8 mouse cellular contexts compared by ENCODE assay signal in genomic region chr6:113046041-113046975, GRCm38 (mm10). TPM values are rescaled to one million over a fixed set of nuclear protein-coding genes. Genes with fewer than 3 reads are reported as not detected.
DNase-seq lines count a peak whose midpoint lies in the region; ATAC-seq and TF ChIP-seq lines count a peak whose summit lies in the region.

Gene Thumpd3, plus strand, starts transcription at chr6:113046225.

- H3K4me3 ChIP-seq in CH12.LX (replicated peaks in 1 of 3; ENCODE audit: low read depth in 2 of 3, low read length in 2 of 3, poor library complexity in 1 of 3), result peak within 1 kb of the TSS; percentile 89 to 98 (median 89)
- H3K4me3 ChIP-seq in forebrain, embryonic 12.5 days (replicated peaks), result peak within 1 kb of the TSS; percentile 70
- peak within 1 kb of the TSS; percentile 73 for H3K4me3 ChIP-seq in heart, postnatal 0 days (ENCODE audit: low read depth, low read length)
- peak within 1 kb of the TSS; percentile 89 for H3K4me3 ChIP-seq in liver, embryonic 16.5 days (ENCODE audit: low read depth, low read length)
- peak within 1 kb of the TSS; percentile 83 for H3K4me3 ChIP-seq in neural tube, embryonic 13.5 days
- peak within 1 kb of the TSS; percentile 96 for H3K4me3 ChIP-seq in testis, adult 2 months (ENCODE audit: control insufficient read depth, low read depth, low read length)

- dilution Hi-C loops in CH12.LX (cut with MboI; ENCODE audit: extremely low pct_ligation_motif_present, extremely low pct_unique_long_range_greater_than_20kb, low sequenced_read_pairs), result no loop called here

- 1% methylated on average over 59 of the region's 59 CpGs for WGBS in forebrain, embryonic 12.5 days
- under 1% methylated on average over 59 of the region's 59 CpGs for WGBS in heart, postnatal 0 days
- 1% methylated on average over 59 of the region's 59 CpGs for WGBS in liver, embryonic 16.5 days (ENCODE audit: insufficient replicate concordance)
- 2% methylated on average over 59 of the region's 59 CpGs for WGBS in neural tube, embryonic 13.5 days

- peak; percentile 97 for TF ChIP-seq POLR2A in CH12.LX (IDR thresholded peaks at IDR 0.05; ENCODE audit: low read depth, low read length)
- peak; percentile 92 for TF ChIP-seq POLR2A in testis, adult 2 months (IDR thresholded peaks at IDR 0.05; ENCODE audit: control insufficient read depth, low read depth, low read length)

- H3K27me3 ChIP-seq in CH12.LX (replicated peaks), result no peaks in the 10 kb centered on the region
- no peaks in the 10 kb centered on the region for H3K27me3 ChIP-seq in forebrain, embryonic 12.5 days
- H3K27me3 ChIP-seq in heart, postnatal 0 days (ENCODE audit: control insufficient read depth, insufficient read depth, low read length), result no peaks in the 10 kb centered on the region
- no peaks in the 10 kb centered on the region for H3K27me3 ChIP-seq in liver, embryonic 16.5 days (ENCODE audit: control insufficient read depth, insufficient read depth, low read depth, low read length)
- H3K27me3 ChIP-seq in neural tube, embryonic 13.5 days, result no peaks in the 10 kb centered on the region; the same call in 1 of the 2 replicates
- H3K27me3 ChIP-seq in testis, adult 2 months (ENCODE audit: control insufficient read depth, insufficient read depth, low read length), result no peaks in the 10 kb centered on the region

- H3K9me3 ChIP-seq in CH12.LX (replicated peaks; ENCODE audit: low read length), result no peaks in the 10 kb centered on the region
- no peaks in the 10 kb centered on the region for H3K9me3 ChIP-seq in forebrain, embryonic 12.5 days
- H3K9me3 ChIP-seq in heart, postnatal 0 days (replicated peaks; ENCODE audit: control insufficient read depth, low read length), result no peaks in the 10 kb centered on the region
- H3K9me3 ChIP-seq in liver, embryonic 16.5 days (replicated peaks; ENCODE audit: control insufficient read depth, low read length), result no peaks in the 10 kb centered on the region
- H3K9me3 ChIP-seq in neural tube, embryonic 13.5 days, result no peaks in the 10 kb centered on the region

- in situ Hi-C loops in CH12.LX (cut with MboI; ENCODE audit: low pct_ligation_motif_present, low pct_unique_long_range_greater_than_20kb, low sequenced_read_pairs), result loop anchor here (10.0 kb wide), 1 partner anchor 258 kb away; the partner anchor contains the start of gene Brpf1

- H3K9ac ChIP-seq in CH12.LX (ENCODE audit: insufficient read depth, low read depth), result peak within 1 kb of the TSS; percentile 99
- H3K9ac ChIP-seq in forebrain, embryonic 12.5 days, result peak within 1 kb of the TSS; percentile 87
- peak within 1 kb of the TSS; percentile 75 for H3K9ac ChIP-seq in heart, postnatal 0 days (replicated peaks; ENCODE audit: low read depth, low read length)
- H3K9ac ChIP-seq in liver, embryonic 16.5 days (ENCODE audit: low read depth, low read length), result peak within 1 kb of the TSS; percentile 84
- peak within 1 kb of the TSS; percentile 86 for H3K9ac ChIP-seq in neural tube, embryonic 13.5 days

- peak; percentile 100 for ATAC-seq in forebrain, embryonic 12.5 days (ENCODE audit: low FRiP score)
- ATAC-seq in heart, postnatal 0 days (ENCODE audit: insufficient read depth, low read depth), result peak; percentile 100
- ATAC-seq in liver, embryonic 16.5 days (ENCODE audit: low read depth), result peak; percentile 97
- ATAC-seq in neural tube, embryonic 13.5 days (ENCODE audit: low read depth), result peak; percentile 99

- no peak; a peak in 1 of 4 replicates for TF ChIP-seq CTCF in CH12.LX (conservative IDR thresholded peaks at IDR 0.05 in 1 of 2, IDR thresholded peaks at IDR 0.05 in 1 of 2; ENCODE audit: low read depth in 2 of 2, low read length in 2 of 2)
- no peak; the same call in 1 of the 2 replicates for TF ChIP-seq CTCF in heart, postnatal 0 days (IDR thresholded peaks at IDR 0.05; ENCODE audit: low read depth)
- TF ChIP-seq CTCF in testis, adult 2 months (IDR thresholded peaks at IDR 0.05; ENCODE audit: control insufficient read depth, insufficient read depth, insufficient replicate concordance, low read depth, low read length), result 0 out of 2 replicates have a peak, but pooled peaks have one; percentile 0

- peak within 1 kb of the TSS; percentile 94 for H3K4me2 ChIP-seq in CH12.LX (ENCODE audit: insufficient read depth, low read depth, poor library complexity, severe bottlenecking)
- peak within 1 kb of the TSS; percentile 95 for H3K4me2 ChIP-seq in forebrain, embryonic 12.5 days
- H3K4me2 ChIP-seq in heart, postnatal 0 days (ENCODE audit: low read depth, low read length), result peak within 1 kb of the TSS; percentile 78
- peak within 1 kb of the TSS; percentile 99 for H3K4me2 ChIP-seq in liver, embryonic 16.5 days (ENCODE audit: low read depth, low read length)
- H3K4me2 ChIP-seq in neural tube, embryonic 13.5 days, result peak within 1 kb of the TSS; percentile 92

- peak within 1 kb of the TSS; percentile 93 for H3K27ac ChIP-seq in CH12.LX (ENCODE audit: insufficient read depth, low read depth)
- H3K27ac ChIP-seq in forebrain, embryonic 12.5 days, result peak within 1 kb of the TSS; percentile 91
- H3K27ac ChIP-seq in heart, postnatal 0 days (ENCODE audit: low read depth), result peak within 1 kb of the TSS; percentile 95
- H3K27ac ChIP-seq in liver, embryonic 16.5 days (ENCODE audit: low read length), result peak within 1 kb of the TSS; percentile 90
- peak within 1 kb of the TSS; percentile 88 for H3K27ac ChIP-seq in neural tube, embryonic 13.5 days (replicated peaks)
- peak within 1 kb of the TSS; percentile 95 for H3K27ac ChIP-seq in testis, adult 2 months (ENCODE audit: control insufficient read depth, insufficient read depth, low read depth, low read length)

- peak; percentile 97 for DNase-seq in CH12.LX (ENCODE audit: extremely low read depth)
- DNase-seq in c-Kit-positive CD71-positive TER-119-negative erythroid progenitor cells, embryonic 14.5 days (ENCODE audit: low read depth), result peak; percentile 93
- peak; percentile 98 for DNase-seq in heart, postnatal 0 days (ENCODE audit: low spot score)
- DNase-seq in kidney, postnatal 4 days, result peak; percentile 98 to 99

- no peak for TF ChIP-seq RAD21 in CH12.LX (IDR thresholded peaks at IDR 0.05; ENCODE audit: low read depth, low read length)

- peaks cover 10 to 28% of the 10 kb centered on the region in 2 experiments for H3K36me3 ChIP-seq in CH12.LX (replicated peaks in 1 of 2; ENCODE audit: control insufficient read depth in 1 of 2, insufficient read depth in 1 of 2, low read length in 1 of 2)
- peaks cover 14% of the 10 kb centered on the region for H3K36me3 ChIP-seq in forebrain, embryonic 12.5 days (replicated peaks)
- H3K36me3 ChIP-seq in heart, postnatal 0 days (replicated peaks; ENCODE audit: control insufficient read depth, insufficient read depth, low read length), result peaks cover 22% of the 10 kb centered on the region
- H3K36me3 ChIP-seq in liver, embryonic 16.5 days (ENCODE audit: control insufficient read depth, insufficient read depth), result peaks cover 4% of the 10 kb centered on the region
- peaks cover 21% of the 10 kb centered on the region for H3K36me3 ChIP-seq in neural tube, embryonic 13.5 days
- no peaks in the 10 kb centered on the region for H3K36me3 ChIP-seq in testis, adult 2 months (ENCODE audit: control insufficient read depth, insufficient read depth, low read length)

- peaks cover 31% of the 10 kb centered on the region for H3K79me2 ChIP-seq in CH12.LX (replicated peaks; ENCODE audit: control insufficient read depth, extremely low read depth, insufficient read depth, poor library complexity, severe bottlenecking)

- no peak for TF ChIP-seq EP300 in CH12.LX (IDR thresholded peaks at IDR 0.05; ENCODE audit: low read length)
- TF ChIP-seq EP300 in heart, postnatal 0 days (IDR thresholded peaks at IDR 0.05; ENCODE audit: low read depth), result peak; percentile 97

- peaks cover 3 to 30% of the 10 kb centered on the region in 2 experiments; a peak in 3 of 4 replicates for H3K4me1 ChIP-seq in CH12.LX (ENCODE audit: control insufficient read depth in 1 of 2, insufficient read depth in 2 of 2)
- peaks cover 27% of the 10 kb centered on the region for H3K4me1 ChIP-seq in forebrain, embryonic 12.5 days
- H3K4me1 ChIP-seq in heart, postnatal 0 days (ENCODE audit: control insufficient read depth, insufficient read depth), result peaks cover 13% of the 10 kb centered on the region; the same call in 1 of the 2 replicates
- peaks cover 38% of the 10 kb centered on the region for H3K4me1 ChIP-seq in liver, embryonic 16.5 days (ENCODE audit: control insufficient read depth, low read depth, low read length)
- H3K4me1 ChIP-seq in neural tube, embryonic 13.5 days (replicated peaks), result peaks cover 24% of the 10 kb centered on the region
- H3K4me1 ChIP-seq in testis, adult 2 months (ENCODE audit: control insufficient read depth, insufficient read depth, low read length), result peaks cover 10% of the 10 kb centered on the region

TF ChIP-seq in CH12.LX, 34 proteins besides CTCF, POLR2A, EP300 and RAD21 (continues in another document):
- peak; percentile 45; the same call in 1 of the 2 replicates for TF ChIP-seq ETS1 (conservative IDR thresholded peaks at IDR 0.05; ENCODE audit: low read depth, low read length)
- TF ChIP-seq KAT2A (IDR thresholded peaks at IDR 0.05; ENCODE audit: insufficient replicate concordance, low read length), result peak; percentile 96
- peak; percentile 90; the same call in 1 of the 2 replicates for TF ChIP-seq MAX (IDR thresholded peaks at IDR 0.05; ENCODE audit: low read length)
- TF ChIP-seq SIN3A (IDR thresholded peaks at IDR 0.05; ENCODE audit: low read length), result peak; percentile 95
- TF ChIP-seq MAFK (IDR thresholded peaks at IDR 0.05; ENCODE audit: insufficient replicate concordance, low read length), result 0 out of 2 replicates have a peak, but pooled peaks have one; percentile 2
- TF ChIP-seq USF1 (IDR thresholded peaks at IDR 0.05; ENCODE audit: low read depth, low read length), result peak; percentile 86
- 0 out of 2 replicates have a peak, but pooled peaks have one; percentile 25 for TF ChIP-seq JUND (conservative IDR thresholded peaks at IDR 0.05; ENCODE audit: low read depth, low read length)
- peak; percentile 97 for TF ChIP-seq ELF1 (IDR thresholded peaks at IDR 0.05; ENCODE audit: low read depth, low read length)
- TF ChIP-seq NRF1 (IDR thresholded peaks at IDR 0.05; ENCODE audit: low read depth, low read length), result peak; percentile 96
- TF ChIP-seq CHD1 (IDR thresholded peaks at IDR 0.05; ENCODE audit: low read depth, low read length), result no peak
- peak; percentile 94 for TF ChIP-seq MAZ (IDR thresholded peaks at IDR 0.05; ENCODE audit: low read depth, low read length)

RNA-seq across cellular contexts. Expression of gene Thumpd3, which starts in this region (rescaled TPM):
- total RNA-seq in CH12.LX (2012; rRNA removed) (37.1 and 43.4 TPM in 2 replicates), CH12.LX (2014; rRNA removed) (78.1 and 89.0 TPM in 2 replicates)
- 66.2 and 69.3 TPM in 2 replicates for polyA plus RNA-seq in CH12.LX (2012; ENCODE audit: insufficient read length, low read depth)
- 66.5 and 68.4 TPM in 2 replicates for polyA plus RNA-seq in forebrain, embryonic 12.5 days (2016; fragmentation: Nextera tagmentation; extraction: Ambion mirVana)
- total RNA-seq in heart, postnatal 0 days (2014; rRNA removed; ENCODE audit: low replicate concordance), result 22.6 and 29.8 TPM in 2 replicates
- polyA plus RNA-seq in heart, postnatal 0 days (2015; fragmentation: Nextera tagmentation; extraction: Ambion mirVana), result 28.3 and 28.8 TPM in 2 replicates
- 29.5 and 30.0 TPM in 2 replicates for polyA plus RNA-seq in liver, embryonic 16.5 days (2015; fragmentation: Nextera tagmentation; extraction: Ambion mirVana)
- polyA plus RNA-seq in neural tube, embryonic 13.5 days (2015; fragmentation: Nextera tagmentation; extraction: Ambion mirVana), result 58.8 and 64.5 TPM in 2 replicates
- polyA plus RNA-seq in testis, adult 2 months (2012; rRNA removed), result 45.0 and 54.4 TPM in 2 replicates

Comparison
In these comparisons a context has a peak if more than half of its experiments do, and no peak if none do; other contexts are left out.
1. Peak in every context shown above with its lines: DNase-seq, ATAC-seq, H3K4me3 ChIP-seq and H3K27ac ChIP-seq.